Mouse (Mus musculus) limb, embryonic 11.5 days (tissue): ENCODE measurements at regions not wholly inside any gene's neighbourhood (a gene's known extent, or its start where the extent isn't known, plus 50 kb on each side); places are given as distances from the start of the nearest gene placed in this dataset.

Experiments
- ATAC-seq: fragments of 200-750 bp; cut with Nextera tagmentation; 2 replicates; pipeline ENCODE4 v1.8.0; 2017; ENCODE audit warnings: low read depth; ENCODE audit not compliant: insufficient number of reproducible peaks, low FRiP score, low TSS enrichment
- DNase-seq: peaks from one replicate; pipeline ENCODE4 v3.0.0-alpha.2; 2015; ENCODE audit warnings: low spot score
- H3K27ac ChIP-seq: fragments of 300-500 bp; sonication (generic); replicated peaks from 2 replicates; pipeline ENCODE4 v1.5.1; 2014; ENCODE audit warnings: low read depth, mild to moderate bottlenecking, low read length
- H3K27me3 ChIP-seq: fragments of 300-500 bp; sonication (generic); 2 replicates; pipeline ENCODE4 v1.6.1; 2014; ENCODE audit warnings: mild to moderate bottlenecking, low read length, mixed read lengths; ENCODE audit not compliant: control insufficient read depth, insufficient read depth
- H3K36me3 ChIP-seq: fragments of 300-500 bp; sonication (generic); 2 replicates; pipeline ENCODE4 v1.6.1; 2014; ENCODE audit warnings: mild to moderate bottlenecking, low read length, moderate library complexity, mixed read lengths; ENCODE audit not compliant: control insufficient read depth, insufficient read depth
- H3K4me1 ChIP-seq: fragments of 300-500 bp; sonication (generic); 2 replicates; pipeline ENCODE4 v1.6.1; 2014; ENCODE audit warnings: low read length, mixed read lengths; ENCODE audit not compliant: control insufficient read depth, insufficient read depth
- H3K4me2 ChIP-seq: fragments of 300-500 bp; sonication (generic); 2 replicates; pipeline ENCODE4 v1.6.1; 2014; ENCODE audit warnings: low read depth, mild to moderate bottlenecking, moderate library complexity; ENCODE audit not compliant: severe bottlenecking
- H3K4me3 ChIP-seq: fragments of 300-500 bp; sonication (generic); 2 replicates; pipeline ENCODE4 v1.5.1; 2014; ENCODE audit warnings: low read depth, low read length
- H3K9ac ChIP-seq: fragments of 300-500 bp; sonication (generic); 2 replicates; pipeline ENCODE4 v1.6.1; 2014; ENCODE audit warnings: mild to moderate bottlenecking, low read length
- H3K9me3 ChIP-seq: fragments of 300-500 bp; sonication (generic); 2 replicates; pipeline ENCODE4 v1.6.1; 2016; ENCODE audit warnings: low read length; ENCODE audit not compliant: control insufficient read depth
- WGBS: fragments of 180-500 bp; shearing (Covaris S2); extraction: QIAGEN DNeasy Blood & Tissue Kit; methylation state at CpG from one replicate; pipeline ENCODE4 v1.1.7; 2014; 5-methylcytosine and 5-hydroxymethylcytosine counted together

DNA sequence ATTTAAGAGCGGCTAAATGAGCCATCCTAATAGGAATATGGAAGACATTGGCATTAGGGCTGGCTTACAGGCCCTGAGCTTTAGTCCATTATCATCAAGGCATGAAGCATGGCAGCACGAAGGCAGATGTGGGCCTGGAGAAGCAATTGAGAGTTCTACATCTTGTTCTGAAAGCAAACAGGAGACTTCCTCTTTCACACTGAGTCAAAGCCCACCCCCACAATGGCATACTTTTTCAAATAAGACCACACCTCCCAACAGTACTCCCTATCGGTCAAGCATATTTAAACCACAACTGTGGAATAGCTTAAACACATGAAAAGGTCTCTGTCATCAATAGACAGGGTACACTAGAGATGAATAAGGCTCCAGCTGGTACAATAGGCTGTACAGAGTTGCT lies 381.5 kb upstream of the Rag2 start:
- DNase-seq = no peak
- Histone ChIP-seq H3K9me3 (no peaks in the 10 kb centered on the region), H3K36me3 (no peaks in the 10 kb centered on the region), H3K4me2 (no peak overlapping the region), H3K9ac (no peak overlapping the region), H3K4me1 (no peaks in the 10 kb centered on the region), H3K4me3 (no peak overlapping the region), H3K27me3 (no peaks in the 10 kb centered on the region), H3K27ac (no peak overlapping the region)
- 88% methylated on average over 3 of the region's 3 CpGs for WGBS
- no peak for ATAC-seq

DNA sequence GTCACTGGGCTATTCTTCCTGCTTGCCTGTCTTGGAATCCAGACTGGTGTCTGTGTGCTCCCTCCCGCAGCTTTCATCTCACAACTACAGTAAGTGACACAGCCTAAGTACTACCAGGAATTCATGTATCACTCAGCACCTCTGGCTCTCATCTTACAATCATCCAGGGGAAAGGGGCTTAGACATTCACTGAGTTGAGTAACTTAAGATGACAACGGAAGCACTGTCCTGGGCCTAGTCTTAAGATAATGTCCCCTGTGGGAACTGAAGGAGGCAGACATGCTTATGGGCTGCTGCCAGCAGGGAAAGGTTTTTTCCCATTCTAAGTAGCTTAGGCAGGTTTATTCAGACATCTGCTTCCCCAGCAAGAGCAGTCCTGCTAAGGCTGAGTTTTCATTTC lies 377.4 kb upstream of the Rag2 start:
- Histone ChIP-seq H3K27me3 (no peaks in the 10 kb centered on the region), H3K4me1 (no peaks in the 10 kb centered on the region), H3K27ac (no peak overlapping the region), H3K9ac (no peak overlapping the region), H3K9me3 (no peaks in the 10 kb centered on the region), H3K4me2 (no peak overlapping the region), H3K36me3 (no peaks in the 10 kb centered on the region), H3K4me3 (no peak overlapping the region)
- WGBS = 62% methylated on average over 2 of the region's 2 CpGs
- DNase-seq (no peak), ATAC-seq (no peak)

DNA sequence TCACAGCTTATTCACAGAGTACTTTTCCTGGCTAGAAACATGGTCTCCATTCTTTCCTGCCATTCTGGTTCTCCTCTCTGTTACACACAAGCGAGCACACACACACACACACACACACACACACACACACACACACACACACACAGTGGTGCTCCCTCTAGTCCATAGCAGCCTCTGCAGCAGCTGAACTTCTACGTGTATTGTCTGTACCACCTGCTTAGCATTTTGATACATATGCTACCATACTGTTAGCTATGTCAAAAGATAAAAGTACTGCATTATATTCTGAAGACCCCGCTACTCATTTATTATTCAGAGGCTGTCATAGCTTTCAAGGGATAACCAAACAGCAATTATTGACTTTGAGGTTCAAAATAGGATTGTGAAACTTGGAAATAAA lies 372.3 kb upstream of the Rag2 start:
- no peaks in the 10 kb centered on the region for H3K36me3 ChIP-seq
- H3K9ac ChIP-seq = no peak overlapping the region
- no peak overlapping the region for H3K4me2 ChIP-seq
- H3K27ac ChIP-seq = no peak overlapping the region
- DNase-seq = no peak
- ATAC-seq = no peak
- WGBS = 85% methylated on average over 3 of the region's 3 CpGs
- H3K4me3 ChIP-seq = no peak overlapping the region
- no peaks in the 10 kb centered on the region for H3K4me1 ChIP-seq
- no peaks in the 10 kb centered on the region for H3K9me3 ChIP-seq
- H3K27me3 ChIP-seq = no peaks in the 10 kb centered on the region

DNA sequence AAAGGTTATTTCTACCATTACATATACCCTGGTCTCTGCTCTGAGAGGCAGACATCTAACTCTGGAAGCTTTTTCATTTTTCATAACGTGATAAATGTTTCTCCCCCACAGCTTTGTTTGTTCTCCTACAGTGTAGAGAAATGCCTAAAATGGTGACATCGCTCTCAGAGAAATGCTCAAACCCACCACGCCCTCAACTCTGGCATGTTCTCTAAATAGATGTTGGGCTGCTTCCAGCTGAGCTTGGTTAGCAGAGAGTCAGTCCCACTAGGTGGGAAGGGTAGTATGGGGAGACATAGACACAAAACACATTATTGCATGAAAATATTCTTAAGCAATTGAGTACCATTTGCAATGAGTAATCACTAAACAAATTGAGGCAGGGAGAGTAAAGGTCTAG lies 368.1 kb upstream of the Rag2 start:
- Histone ChIP-seq H3K9me3 (no peaks in the 10 kb centered on the region), H3K4me3 (no peak overlapping the region), H3K27ac (no peak overlapping the region), H3K27me3 (no peaks in the 10 kb centered on the region), H3K36me3 (no peaks in the 10 kb centered on the region), H3K9ac (no peak overlapping the region), H3K4me2 (no peak overlapping the region), H3K4me1 (no peaks in the 10 kb centered on the region)
- WGBS = 83% methylated on average over 3 of the region's 3 CpGs
- ATAC-seq (no peak), DNase-seq (no peak)

DNA sequence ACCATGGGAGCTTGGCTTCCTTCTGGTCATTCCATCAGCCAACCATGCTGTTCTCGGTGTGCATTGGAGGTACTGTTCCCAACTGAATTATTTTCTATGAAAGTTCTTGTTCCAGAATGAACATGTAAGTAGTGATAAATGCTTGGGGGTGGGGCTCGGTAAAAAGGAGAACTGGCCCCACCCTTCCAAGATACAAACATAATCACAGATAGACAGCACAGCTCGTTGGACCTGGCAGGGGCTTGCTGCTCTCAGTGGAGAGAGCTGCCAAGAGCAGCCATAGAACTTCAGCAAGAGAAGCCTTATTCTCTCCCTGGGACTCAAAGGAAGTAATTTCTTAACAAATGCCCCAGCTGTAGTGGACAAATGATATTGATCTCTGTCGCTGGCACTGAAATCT lies 360.6 kb upstream of the Rag2 start:
- H3K4me1 ChIP-seq = no peaks in the 10 kb centered on the region
- no peak overlapping the region for H3K9ac ChIP-seq
- no peak overlapping the region for H3K4me2 ChIP-seq
- H3K27me3 ChIP-seq = no peaks in the 10 kb centered on the region
- H3K9me3 ChIP-seq = no peaks in the 10 kb centered on the region
- DNase-seq (no peak), ATAC-seq (no peak)
- no peak overlapping the region for H3K4me3 ChIP-seq
- H3K27ac ChIP-seq = no peak overlapping the region
- WGBS = 85% methylated on average over 4 of the region's 4 CpGs
- no peaks in the 10 kb centered on the region for H3K36me3 ChIP-seq

DNA sequence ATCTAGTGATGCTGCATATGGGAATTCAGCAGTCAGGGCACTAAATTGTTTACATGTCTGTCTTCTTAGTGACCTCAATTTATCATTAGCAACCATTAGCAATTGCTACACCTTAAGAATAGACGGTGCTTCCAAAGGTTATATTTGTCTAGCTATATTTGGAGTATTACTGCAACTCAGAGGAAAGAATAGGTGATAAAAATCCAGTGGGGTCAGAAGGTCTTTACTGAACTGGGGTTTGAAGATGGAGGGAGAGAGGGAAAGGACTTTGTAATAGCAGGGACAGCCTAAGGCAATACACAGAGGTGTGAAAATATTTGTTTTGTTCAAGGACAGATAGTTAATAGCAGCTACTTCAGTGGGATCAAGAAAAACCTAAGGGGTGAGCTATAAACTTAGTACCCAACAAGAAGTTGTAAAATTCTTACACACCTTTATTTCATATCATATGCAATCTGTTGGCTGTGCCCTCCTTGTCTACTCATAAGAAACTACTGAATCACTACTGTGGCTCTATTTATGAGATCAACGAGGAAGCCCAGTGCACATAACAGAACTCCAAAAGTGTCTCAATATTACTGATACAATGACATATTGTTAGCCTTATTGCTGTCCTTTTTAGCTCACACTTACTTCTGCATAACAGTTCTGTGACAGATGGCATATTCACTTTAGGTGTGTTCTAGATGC lies 357.7 kb upstream of the Rag2 start:
- Histone ChIP-seq H3K9ac (no peak overlapping the region), H3K27ac (no peak overlapping the region), H3K4me2 (no peak overlapping the region), H3K4me3 (no peak overlapping the region), H3K36me3 (no peaks in the 10 kb centered on the region), H3K4me1 (no peaks in the 10 kb centered on the region), H3K9me3 (no peaks in the 10 kb centered on the region), H3K27me3 (no peaks in the 10 kb centered on the region)
- 87% methylated on average over 2 of the region's 2 CpGs for WGBS
- no peak for DNase-seq
- no peak for ATAC-seq

DNA sequence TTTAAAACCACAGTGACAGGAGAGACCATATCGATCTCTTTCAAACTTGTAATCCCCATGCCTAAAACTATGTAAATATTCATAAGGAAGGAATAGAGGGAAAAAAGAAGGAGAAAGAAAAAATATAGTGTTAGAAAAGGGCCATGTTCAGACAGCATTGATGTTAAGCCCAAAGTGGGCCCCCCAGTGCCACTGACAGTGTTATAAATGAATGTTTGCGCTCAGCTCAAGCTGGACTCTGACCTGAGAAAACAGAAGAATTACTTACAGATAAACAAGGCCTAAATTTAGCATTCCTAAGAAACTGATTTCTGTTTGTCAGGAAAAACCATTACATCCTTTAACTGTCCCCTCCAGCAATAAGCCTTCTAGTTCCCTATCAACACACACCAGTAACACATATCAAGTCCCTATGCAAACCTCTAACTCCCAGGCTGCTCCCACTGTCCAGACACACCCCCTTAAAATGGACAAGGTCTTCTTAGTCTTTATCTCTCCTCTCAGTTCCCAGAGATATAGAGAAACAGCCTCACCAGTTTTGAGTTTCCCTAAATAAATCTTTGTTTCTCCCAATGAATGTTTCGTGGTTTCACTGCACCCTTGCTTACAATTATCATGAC lies 350.4 kb upstream of the Rag2 start:
- H3K4me2 ChIP-seq = no peak overlapping the region
- H3K4me1 ChIP-seq = no peaks in the 10 kb centered on the region
- no peaks in the 10 kb centered on the region for H3K27me3 ChIP-seq
- no peak for DNase-seq
- no peak overlapping the region for H3K9ac ChIP-seq
- 84% methylated on average over 3 of the region's 3 CpGs for WGBS
- no peaks in the 10 kb centered on the region for H3K36me3 ChIP-seq
- no peak overlapping the region for H3K4me3 ChIP-seq
- no peak for ATAC-seq
- H3K9me3 ChIP-seq = no peaks in the 10 kb centered on the region
- H3K27ac ChIP-seq = no peak overlapping the region

DNA sequence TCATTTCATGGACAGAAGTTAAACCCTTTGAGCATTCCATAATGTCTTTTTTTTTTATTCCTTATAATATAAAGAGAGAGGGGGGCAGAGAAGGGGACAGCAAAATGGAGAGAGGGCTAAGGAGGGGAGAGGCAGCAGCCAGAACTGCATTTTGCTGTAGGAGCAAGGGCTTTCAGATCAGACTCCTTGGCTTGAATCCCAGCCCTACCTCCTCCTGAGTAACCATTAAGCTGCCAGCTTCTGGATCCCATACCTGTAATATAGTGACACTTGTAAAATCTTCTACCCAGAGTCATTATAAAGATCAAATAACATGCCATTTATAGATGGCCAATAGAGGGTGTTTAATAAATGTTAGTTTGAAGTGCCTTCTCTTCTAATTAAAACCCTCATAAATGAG lies 339.6 kb upstream of the Rag2 start:
- DNase-seq = no peak
- H3K9me3 ChIP-seq = no peaks in the 10 kb centered on the region
- H3K4me2 ChIP-seq = no peak overlapping the region
- no peak overlapping the region for H3K4me3 ChIP-seq
- H3K27me3 ChIP-seq = no peaks in the 10 kb centered on the region
- ATAC-seq = no peak
- H3K4me1 ChIP-seq = no peaks in the 10 kb centered on the region
- no peaks in the 10 kb centered on the region for H3K36me3 ChIP-seq
- no peak overlapping the region for H3K27ac ChIP-seq
- no peak overlapping the region for H3K9ac ChIP-seq

DNA sequence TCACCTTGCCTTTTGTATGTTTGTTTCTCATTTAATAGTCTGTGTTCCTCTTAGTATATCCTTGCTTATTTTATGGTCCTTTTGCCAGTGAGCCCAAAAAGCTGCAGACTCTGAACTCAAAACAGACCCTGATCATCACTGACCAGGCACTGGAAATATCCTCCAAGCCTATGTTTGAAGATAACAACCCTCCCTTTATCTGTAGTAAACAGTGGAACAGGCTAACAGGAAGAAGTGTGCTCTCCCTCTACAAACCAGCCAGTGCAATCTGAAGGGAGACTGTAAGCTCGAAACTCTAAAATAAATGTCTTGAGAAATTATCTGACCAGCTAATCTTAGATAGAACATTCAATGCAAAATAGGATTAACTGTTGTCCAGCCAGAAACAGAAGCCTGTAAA lies 336.4 kb upstream of the Rag2 start:
- H3K4me2 ChIP-seq = no peak overlapping the region
- no peaks in the 10 kb centered on the region for H3K36me3 ChIP-seq
- no peaks in the 10 kb centered on the region for H3K9me3 ChIP-seq
- no peaks in the 10 kb centered on the region for H3K4me1 ChIP-seq
- H3K27me3 ChIP-seq = no peaks in the 10 kb centered on the region
- 80% methylated on average over 1 of the region's 1 CpGs for WGBS
- DNase-seq (no peak), ATAC-seq (no peak)
- H3K27ac ChIP-seq = no peak overlapping the region
- H3K9ac ChIP-seq = no peak overlapping the region
- H3K4me3 ChIP-seq = no peak overlapping the region
